Mouse (Mus musculus) lung, adult 2 months (tissue): ENCODE measurements around the gene Rassf3. TPM values are rescaled to one million over a fixed set of nuclear protein-coding genes. Genes with fewer than 3 reads are reported as not detected.

ENCODE experiments used
- DNase-seq: peaks from one replicate; pipeline ENCODE4 v3.0.0; 2022
- H3K4me1 ChIP-seq: fragments of 200-500 bp; 2 replicates; pipeline ENCODE4 v1.6.1; 2011; ENCODE audit warnings: low read length; ENCODE audit not compliant: control insufficient read depth, insufficient read depth
- H3K4me3 ChIP-seq: fragments of 200-500 bp; replicated peaks from 2 replicates; pipeline ENCODE3; 2011; ENCODE audit warnings: low read depth, mild to moderate bottlenecking, control low read depth, low read length; ENCODE audit errors: extremely low read depth
- CTCF ChIP-seq: fragments of 200-500 bp; IDR thresholded peaks from 2 replicates; pipeline ENCODE4 v1.5.1; 2011; ENCODE audit warnings: mild to moderate bottlenecking, low read length, control low read depth; ENCODE audit not compliant: insufficient read depth
- POLR2A ChIP-seq: fragments of 200-500 bp; IDR thresholded peaks from 2 replicates; pipeline ENCODE4 v1.6.1; 2011; ENCODE audit warnings: low read depth, mild to moderate bottlenecking, control low read depth, low read length, borderline replicate concordance; ENCODE audit errors: extremely low read depth
- WGBS: fragments of 180-500 bp; shearing (Covaris S2); methylation state at CpG from one replicate; pipeline ENCODE4 v1.1.7; 2018; 5-methylcytosine and 5-hydroxymethylcytosine counted together
- polyA plus RNA-seq: library from polyadenylated mRNA; depleted of rRNA; stranded (reverse); fragments of >200 nt; gene quantifications from 2 replicates; pipeline ENCODE4 v1.2.3, GENCODE M21; 2012

Gene Rassf3
- polyA plus RNA-seq, 1 experiment, result 97.0 TPM

DNA sequence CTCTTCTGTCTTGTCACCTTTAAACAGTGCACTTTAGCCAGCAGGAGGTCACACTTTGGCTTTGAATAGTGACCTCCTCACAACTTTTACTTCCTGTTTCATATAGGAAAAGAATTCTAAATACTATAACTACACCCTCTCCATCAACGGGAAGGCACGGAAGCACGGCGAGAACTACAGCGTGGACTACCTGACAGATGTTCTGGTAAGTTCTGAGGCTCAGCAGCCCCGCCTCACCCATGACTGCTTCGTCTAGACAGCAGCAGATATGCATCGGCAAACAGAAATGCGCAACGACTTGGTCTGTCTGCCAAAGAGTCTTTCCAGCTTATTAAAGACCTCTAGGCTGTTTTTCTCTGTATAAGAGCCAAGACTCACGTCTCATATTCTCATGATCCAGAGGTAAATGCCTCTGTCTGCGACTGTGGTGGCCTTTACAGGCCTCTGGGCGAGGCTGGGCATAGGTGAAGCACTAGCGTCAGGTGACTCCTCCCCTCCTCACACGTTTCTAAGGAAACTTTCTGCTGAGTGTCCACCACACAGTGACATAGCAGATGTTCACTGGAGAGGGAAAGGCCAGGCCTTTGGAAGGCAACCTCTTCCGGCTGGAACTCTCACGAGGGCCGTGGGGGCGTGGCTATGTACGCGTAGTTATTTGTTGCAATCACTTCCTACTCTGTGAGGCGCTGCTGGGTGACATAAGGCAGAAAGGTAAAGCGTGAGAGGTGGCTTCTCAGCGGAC is 99.4 kb downstream of the Rassf3 start:
- Histone ChIP-seq H3K4me3 (no peak overlapping the region), H3K4me1 (0 out of 2 replicates have a peak, but pooled peaks cover 4% of the 10 kb centered on the region)
- TF ChIP-seq POLR2A (no peak), CTCF (no peak)
- no peak for DNase-seq
- 72% methylated on average over 24 of the region's 24 CpGs for WGBS

DNA sequence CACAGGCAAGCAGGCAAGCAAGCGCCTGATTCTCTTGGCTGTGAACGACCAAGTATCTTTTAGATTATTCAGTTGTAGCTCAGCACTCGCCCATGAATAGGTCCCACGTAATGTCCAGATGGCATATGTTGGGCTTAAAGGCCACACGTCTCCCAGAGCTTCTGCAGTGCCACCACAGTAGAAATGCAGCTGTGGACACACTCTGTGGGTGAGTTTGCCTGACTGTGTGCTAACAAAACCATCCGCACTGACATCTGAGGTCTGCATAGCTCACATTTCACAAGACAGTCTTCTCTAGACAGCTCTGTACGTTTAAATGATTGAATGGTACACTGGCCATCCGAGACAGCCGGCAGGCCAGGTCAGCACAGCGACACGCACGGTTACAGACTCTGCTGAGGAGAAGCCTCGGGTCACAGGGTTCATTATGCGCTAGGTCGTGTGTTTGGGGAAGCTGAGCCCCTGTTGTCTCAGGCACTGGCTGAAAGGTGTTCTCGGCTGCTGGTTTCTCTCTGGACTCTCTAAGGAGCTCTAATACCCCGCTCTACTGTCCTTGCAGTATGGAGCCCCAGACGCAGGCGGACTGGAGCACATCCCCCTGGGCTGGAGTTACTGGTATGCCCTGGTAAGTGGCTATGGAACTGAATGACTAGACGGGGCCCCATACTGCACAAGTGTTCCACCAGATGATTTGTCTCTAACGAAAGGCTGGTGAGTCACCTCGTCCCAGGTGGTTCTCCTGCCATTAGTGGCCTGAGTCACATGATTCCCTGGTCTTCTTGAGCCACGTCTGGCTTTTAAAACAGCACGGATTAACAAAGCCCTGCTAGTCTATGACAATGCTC is 100.3 kb downstream of the Rassf3 start:
- TF ChIP-seq POLR2A, result no peak
- no peak for TF ChIP-seq CTCF
- WGBS, result 79% methylated on average over 24 of the region's 24 CpGs
- no peak for DNase-seq

DNA sequence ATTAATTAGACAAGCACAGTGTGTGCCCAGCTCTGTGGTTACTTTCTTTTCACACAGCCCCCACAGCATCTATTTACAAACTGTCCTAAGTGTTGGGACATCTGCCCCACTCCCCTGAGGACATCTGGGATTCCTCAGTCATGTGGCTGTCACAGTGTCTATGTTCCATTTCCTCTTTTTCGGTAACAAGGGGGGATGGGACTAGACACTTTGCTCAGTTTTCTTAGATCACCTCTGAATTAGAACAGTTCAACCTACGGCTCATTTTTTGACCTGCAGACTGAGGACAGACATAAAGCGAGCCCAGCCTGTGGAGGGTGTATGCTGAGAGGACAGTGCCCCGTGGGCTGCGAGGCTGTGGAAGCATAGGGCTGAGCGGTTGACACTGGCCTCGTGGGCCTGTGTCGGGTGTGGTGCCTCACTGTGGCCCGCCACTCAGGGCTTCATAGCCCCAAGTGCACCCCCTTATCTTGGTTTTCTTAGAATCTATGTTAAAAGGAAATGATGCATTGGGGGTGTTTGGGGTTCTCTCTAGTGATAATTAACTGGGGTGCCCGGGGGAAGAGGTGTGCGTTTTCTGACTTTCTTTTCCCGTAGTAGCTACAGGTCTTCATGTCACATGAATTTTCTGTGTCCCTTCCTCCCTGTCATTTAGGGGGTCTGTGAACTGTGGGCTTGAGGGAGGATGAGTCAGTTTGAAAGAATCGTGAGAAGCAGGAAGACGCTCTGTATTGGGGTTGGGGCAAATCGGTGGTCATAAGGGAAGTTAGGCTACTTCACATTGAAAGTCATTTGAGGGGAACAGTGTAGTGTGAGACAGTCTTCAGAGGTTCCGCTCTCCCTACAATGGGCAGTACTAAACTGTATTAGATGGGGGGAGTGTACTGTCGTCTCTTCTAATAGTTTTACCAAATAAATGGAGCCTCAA is 101.2 kb downstream of the Rassf3 start:
- H3K4me1 ChIP-seq, result 0 out of 2 replicates have a peak, but pooled peaks cover 4% of the 10 kb centered on the region
- no peak for DNase-seq
- WGBS, result 73% methylated on average over 17 of the region's 17 CpGs
- TF ChIP-seq CTCF (no peak), POLR2A (no peak)
- H3K4me3 ChIP-seq, result no peak overlapping the region

More for the DNA sequence above, 100.3 kb downstream of the Rassf3 start:
- no peak overlapping the region for H3K4me3 ChIP-seq
- 0 out of 2 replicates have a peak, but pooled peaks cover 4% of the 10 kb centered on the region for H3K4me1 ChIP-seq

DNA sequence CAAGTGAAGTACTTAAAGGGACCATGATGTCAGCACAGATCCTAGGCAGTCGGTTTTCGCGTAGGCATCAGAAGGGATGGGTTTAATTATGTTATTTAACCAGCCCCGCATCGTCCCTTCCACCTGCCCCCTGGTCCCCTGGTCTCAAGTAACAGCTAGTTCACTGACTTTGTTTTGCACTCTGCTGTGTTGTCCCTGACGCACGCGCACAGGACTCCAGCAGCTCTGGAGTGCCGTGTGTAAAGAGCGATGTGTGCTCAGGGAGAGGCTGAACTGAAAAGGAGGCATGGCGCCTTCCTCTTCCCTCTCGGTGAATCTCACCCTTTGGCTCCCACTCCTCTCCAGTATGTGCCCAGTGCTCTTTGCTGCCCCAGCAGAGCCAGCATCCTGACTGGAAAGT is 102.1 kb downstream of the Rassf3 start:
- WGBS, result 74% methylated on average over 12 of the region's 12 CpGs
- TF ChIP-seq CTCF (no peak), POLR2A (no peak)
- DNase-seq, result no peak
- H3K4me3 ChIP-seq, result no peak overlapping the region
- 0 out of 2 replicates have a peak, but pooled peaks cover 4% of the 10 kb centered on the region for H3K4me1 ChIP-seq

DNA sequence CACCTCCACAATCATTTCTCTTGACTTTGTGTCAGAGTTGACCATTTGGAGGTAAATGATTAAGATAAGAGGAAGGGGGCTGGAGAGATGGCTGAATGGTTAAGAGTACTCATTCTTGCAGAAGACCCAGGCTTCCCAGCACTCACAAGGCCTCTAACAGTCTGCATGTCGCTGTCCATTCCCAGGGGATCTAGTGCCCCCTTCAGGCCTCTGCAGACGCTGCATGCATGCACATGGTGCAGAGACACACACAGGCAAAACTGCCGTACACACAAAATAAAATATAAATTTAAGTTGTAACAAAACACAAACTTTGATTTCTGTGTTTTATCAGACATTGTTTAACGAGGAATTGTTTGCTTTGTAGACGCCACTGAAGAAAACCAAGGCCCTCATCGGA is 105.4 kb downstream of the Rassf3 start:
- TF ChIP-seq CTCF, result peak; percentile 46
- TF ChIP-seq POLR2A, result no peak
- no peak for DNase-seq
- WGBS, result 93% methylated on average over 6 of the region's 6 CpGs
- H3K4me1 ChIP-seq, result peaks cover 11% of the 10 kb centered on the region; the same call in 1 of the 2 replicates
- no peak overlapping the region for H3K4me3 ChIP-seq

DNA sequence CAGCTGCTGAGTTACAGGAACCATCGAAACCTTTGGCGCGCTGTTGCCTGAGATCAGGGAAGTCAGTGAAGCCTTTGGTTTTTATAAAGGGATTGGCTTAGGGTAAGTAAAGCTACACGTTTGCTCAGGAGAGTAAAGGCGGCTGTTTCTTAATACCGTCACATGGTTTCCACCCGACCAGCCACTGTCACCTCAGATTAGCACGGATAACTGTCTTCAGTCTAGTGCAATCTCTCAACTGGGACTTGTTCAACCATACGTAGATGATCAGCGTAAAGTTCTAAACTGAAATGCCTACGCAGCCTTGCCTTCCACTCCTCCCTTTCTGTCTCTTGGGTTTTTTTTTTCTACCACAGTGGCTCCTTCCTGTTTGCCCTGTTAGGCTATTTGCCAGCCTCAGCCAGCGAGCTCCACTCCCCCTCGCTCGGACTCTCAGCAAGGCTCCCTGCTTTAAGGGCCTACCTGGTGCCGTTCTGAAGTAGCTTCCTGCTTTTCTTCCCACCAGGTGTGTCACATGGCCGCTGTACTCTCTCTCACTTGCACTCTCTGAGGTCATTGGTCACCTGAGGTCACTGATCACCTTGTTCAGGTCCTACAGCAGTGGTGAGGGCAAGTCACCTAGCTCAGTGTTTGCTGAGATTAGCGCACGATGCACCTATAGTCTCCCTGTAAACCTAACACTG is 107.2 kb downstream of the Rassf3 start:
- Histone ChIP-seq H3K4me3 (no peak overlapping the region), H3K4me1 (peaks cover 10% of the 10 kb centered on the region; the same call in 1 of the 2 replicates)
- WGBS, result 60% methylated on average over 18 of the region's 18 CpGs
- TF ChIP-seq CTCF (no peak), POLR2A (no peak)
- DNase-seq, result no peak

DNA sequence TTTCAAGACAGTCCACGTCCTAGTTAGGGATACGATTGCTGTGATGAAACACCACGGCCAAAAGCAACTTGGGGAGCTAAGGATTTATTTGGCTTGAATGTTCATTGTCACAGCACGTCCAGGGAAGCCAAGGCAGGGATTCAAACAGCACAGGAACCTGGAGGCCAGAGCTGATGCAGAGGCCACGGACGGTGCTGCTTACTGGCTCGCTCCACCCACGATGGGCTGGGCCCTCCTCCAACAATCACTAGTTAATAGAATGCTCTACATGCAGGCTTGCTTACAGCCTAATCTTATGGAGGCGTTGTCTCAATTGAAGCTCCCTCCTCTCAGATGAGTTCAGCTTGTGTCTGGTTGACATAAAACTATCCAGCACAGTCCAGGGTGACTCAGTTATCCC is 108.4 kb downstream of the Rassf3 start:
- DNase-seq, result no peak
- 67% methylated on average over 9 of the region's 9 CpGs for WGBS
- TF ChIP-seq CTCF (no peak), POLR2A (no peak)

DNA sequence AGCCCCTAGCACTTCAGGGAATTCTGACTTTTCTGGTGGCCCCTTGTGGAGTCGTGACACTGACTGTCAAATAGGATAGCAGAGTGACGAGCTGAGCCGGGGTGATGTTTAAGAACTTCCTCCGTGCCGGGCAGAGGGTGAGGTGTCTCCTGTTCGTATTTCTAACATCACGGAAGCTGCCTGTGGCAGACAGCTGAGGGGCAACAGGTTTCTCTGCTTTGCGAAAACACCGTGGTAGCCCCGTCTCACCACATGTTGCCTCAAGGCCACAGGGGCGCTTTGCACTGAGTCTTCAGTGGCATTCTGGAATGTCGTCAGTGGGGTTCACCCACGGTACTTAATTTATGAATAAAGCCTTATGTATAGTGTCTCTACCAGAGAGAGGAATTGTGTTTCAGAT is 108.9 kb downstream of the Rassf3 start:
- H3K4me1 ChIP-seq, result peaks cover 10% of the 10 kb centered on the region; the same call in 1 of the 2 replicates
- no peak for TF ChIP-seq POLR2A
- no peak for TF ChIP-seq CTCF
- 68% methylated on average over 13 of the region's 13 CpGs for WGBS
- DNase-seq, result no peak
- no peak overlapping the region for H3K4me3 ChIP-seq

More for the DNA sequence above, 108.4 kb downstream of the Rassf3 start:
- peaks cover 10% of the 10 kb centered on the region; the same call in 1 of the 2 replicates for H3K4me1 ChIP-seq
- H3K4me3 ChIP-seq, result no peak overlapping the region
